Mouse (Mus musculus) hindbrain, embryonic 11.5 days (tissue): Measurements from ENCODE around the gene Slc46a3. TPM values are rescaled to one million over a fixed set of nuclear protein-coding genes. Genes with fewer than 3 reads are reported as not detected.
A peak's percentile ranks its signal among the peaks of the same experiment; 100 is the strongest.

Experiments
- ATAC-seq: fragments of 200-750 bp; cut with Nextera tagmentation; 2 replicates; pipeline ENCODE4 v1.8.0; 2017; ENCODE audit warnings: mild to moderate bottlenecking, moderate TSS enrichment, moderate library complexity; ENCODE audit not compliant: low FRiP score
- DNase-seq: peaks from one replicate; pipeline ENCODE4 v3.0.0-alpha.2; 2015; ENCODE audit warnings: low spot score
- H3K27ac ChIP-seq: fragments of 300-500 bp; sonication (generic); 2 replicates; pipeline ENCODE4 v1.5.1; 2014; ENCODE audit warnings: mild to moderate bottlenecking, low read depth, low read length
- H3K27me3 ChIP-seq: fragments of 300-500 bp; sonication (generic); 2 replicates; pipeline ENCODE4 v1.6.1; 2014; ENCODE audit warnings: mild to moderate bottlenecking, low read length, moderate library complexity, mixed read lengths; ENCODE audit not compliant: control insufficient read depth, insufficient read depth
- H3K36me3 ChIP-seq: fragments of 300-500 bp; sonication (generic); 2 replicates; pipeline ENCODE4 v1.6.1; 2014; ENCODE audit warnings: mild to moderate bottlenecking, low read length, moderate library complexity, mixed read lengths; ENCODE audit not compliant: control insufficient read depth, insufficient read depth
- H3K4me1 ChIP-seq: fragments of 300-500 bp; sonication (generic); replicated peaks from 2 replicates; pipeline ENCODE4 v1.6.1; 2014; ENCODE audit warnings: low read length, mixed read lengths; ENCODE audit not compliant: control insufficient read depth, insufficient read depth
- H3K4me2 ChIP-seq: fragments of 300-500 bp; sonication (generic); replicated peaks from 2 replicates; pipeline ENCODE4 v1.6.1; 2014; ENCODE audit warnings: mild to moderate bottlenecking, low read depth, low read length
- H3K4me3 ChIP-seq: fragments of 300-500 bp; sonication (generic); 2 replicates; pipeline ENCODE4 v1.5.1; 2014; ENCODE audit warnings: low read depth, low read length
- H3K9ac ChIP-seq: fragments of 300-500 bp; sonication (generic); 2 replicates; pipeline ENCODE4 v1.6.1; 2014; ENCODE audit warnings: low read depth, low read length
- H3K9me3 ChIP-seq: fragments of 300-500 bp; sonication (generic); 2 replicates; pipeline ENCODE4 v1.6.1; 2016; ENCODE audit warnings: low read length; ENCODE audit not compliant: control insufficient read depth
- WGBS: fragments of 180-500 bp; shearing (Covaris S2); extraction: QIAGEN DNeasy Blood & Tissue Kit; methylation state at CpG from one replicate; pipeline ENCODE4 v1.1.7; 2014; 5-methylcytosine and 5-hydroxymethylcytosine counted together
- polyA plus RNA-seq: library from polyadenylated mRNA; unstranded; fragments of >200 nt; fragmentation: Nextera tagmentation; extraction: Ambion mirVana; gene quantifications from 2 replicates; pipeline ENCODE4 v1.2.1, GENCODE M21; 2014

Slc46a3 gene
- polyA plus RNA-seq: 3.9 and 4.1 TPM in 2 replicates

DNA sequence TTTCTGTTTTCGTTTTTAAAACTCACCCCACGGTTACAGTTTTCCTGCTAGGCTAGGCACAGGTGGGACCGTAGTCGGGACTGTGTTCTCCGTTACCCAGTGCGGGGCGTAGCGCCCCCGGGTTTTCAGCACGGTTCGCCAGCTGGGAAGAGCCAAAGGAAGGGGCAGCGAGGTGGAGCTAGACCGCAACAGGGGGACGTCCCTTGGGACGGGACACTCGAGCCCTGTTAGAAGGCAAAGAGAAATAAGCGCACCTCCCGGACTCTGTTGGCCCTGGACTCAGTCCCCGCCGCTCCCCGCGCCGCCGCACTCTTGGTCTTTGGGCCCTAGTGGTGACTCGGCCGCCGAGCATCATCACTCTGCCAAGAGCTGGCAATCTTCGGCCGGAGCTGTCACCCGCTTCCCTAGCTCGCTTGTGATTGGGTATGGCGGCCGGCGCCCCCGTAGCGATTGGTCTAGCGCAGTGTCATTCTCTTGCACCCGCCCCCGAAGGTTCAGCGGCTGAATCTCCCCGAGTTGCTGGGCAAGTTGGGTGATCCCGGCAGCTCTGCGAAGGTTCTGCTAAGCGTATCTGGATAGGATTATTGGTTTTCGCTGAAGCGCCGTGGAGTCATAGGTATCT lies at the start of gene Slc46a3:
Slc46a3 (minus strand) TSS at position 361 of the 622 bp plus-strand sequence.
- DNase-seq (peak; percentile 96), ATAC-seq (peak; percentile 99)
- Histone ChIP-seq H3K36me3 (no peaks in the 10 kb centered on the region), H3K4me3 (peak within 1 kb of the TSS; percentile 55), H3K4me2 (peak within 1 kb of the TSS; percentile 65), H3K4me1 (no peaks in the 10 kb centered on the region; the same call in 1 of the 2 replicates), H3K27me3 (no peaks in the 10 kb centered on the region), H3K9me3 (no peaks in the 10 kb centered on the region), H3K9ac (peak within 1 kb of the TSS; percentile 52), H3K27ac (no peak within 1 kb of the TSS)
- 0% methylated on average over 47 of the region's 47 CpGs for WGBS

DNA sequence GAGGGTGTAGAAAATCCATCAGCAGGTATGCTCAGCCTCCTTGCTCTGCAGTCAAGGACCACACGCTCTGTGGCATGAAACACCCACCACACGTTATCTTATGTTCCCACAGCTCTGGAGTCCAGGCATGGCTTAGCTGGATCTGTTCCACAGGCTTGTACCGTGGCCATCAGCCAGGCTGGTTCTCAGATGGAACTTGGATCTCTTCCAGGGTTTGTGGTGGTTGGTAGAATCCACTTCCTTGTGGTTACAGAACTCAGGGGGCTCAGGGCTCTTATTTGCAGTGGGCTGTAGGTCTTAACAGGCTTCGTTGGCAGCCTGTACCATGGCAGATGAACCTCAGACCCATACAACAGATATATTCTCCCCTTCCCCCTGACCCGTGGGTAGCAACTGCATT lies 44.6 kb upstream of the Slc46a3 start:
- DNase-seq (no peak), ATAC-seq (no peak)
- H3K27me3 ChIP-seq: no peaks in the 10 kb centered on the region
- H3K9me3 ChIP-seq: no peaks in the 10 kb centered on the region
- WGBS: 85% methylated on average over 5 of the region's 5 CpGs
- H3K4me3 ChIP-seq: no peak overlapping the region
- no peaks in the 10 kb centered on the region for H3K36me3 ChIP-seq
- H3K9ac ChIP-seq: no peak overlapping the region
- H3K27ac ChIP-seq: no peak overlapping the region
- H3K4me2 ChIP-seq: no peak overlapping the region
- H3K4me1 ChIP-seq: no peaks in the 10 kb centered on the region

- ATAC-seq (no peak), DNase-seq (no peak)
- Histone ChIP-seq H3K4me2 (no peak overlapping the region), H3K4me3 (no peak overlapping the region), H3K27ac (no peak overlapping the region), H3K27me3 (no peaks in the 10 kb centered on the region), H3K9ac (no peak overlapping the region), H3K36me3 (no peaks in the 10 kb centered on the region), H3K4me1 (no peaks in the 10 kb centered on the region), H3K9me3 (no peaks in the 10 kb centered on the region)
- WGBS: 90% methylated on average over 13 of the region's 13 CpGs
Observed at GRCm38 (mm10) chr5:147935096-147935495, 40.5 kb upstream of the Slc46a3 start.

GRCm38 (mm10) chr5:147928668-147929497 lies 34.3 kb upstream of the Slc46a3 start:
- WGBS: 77% methylated on average over 7 of the region's 7 CpGs
- H3K9ac ChIP-seq: no peak overlapping the region
- no peaks in the 10 kb centered on the region for H3K27me3 ChIP-seq

GRCm38 (mm10) chr5:147925935-147926604 lies 31.5 kb upstream of the Slc46a3 start:
- Histone ChIP-seq H3K9ac (no peak overlapping the region), H3K27ac (no peak overlapping the region), H3K36me3 (no peaks in the 10 kb centered on the region), H3K9me3 (no peaks in the 10 kb centered on the region), H3K4me2 (no peak overlapping the region), H3K4me1 (no peaks in the 10 kb centered on the region), H3K27me3 (no peaks in the 10 kb centered on the region), H3K4me3 (no peak overlapping the region)
- ATAC-seq (no peak), DNase-seq (peak; percentile 52)
- WGBS: 67% methylated on average over 15 of the region's 15 CpGs

More at GRCm38 (mm10) chr5:147928668-147929497, 34.3 kb upstream of the Slc46a3 start:
- ATAC-seq (no peak), DNase-seq (no peak)
- no peak overlapping the region for H3K4me3 ChIP-seq
- H3K9me3 ChIP-seq: no peaks in the 10 kb centered on the region
- no peaks in the 10 kb centered on the region for H3K36me3 ChIP-seq
- H3K27ac ChIP-seq: no peak overlapping the region
- H3K4me2 ChIP-seq: no peak overlapping the region
- H3K4me1 ChIP-seq: no peaks in the 10 kb centered on the region

DNA sequence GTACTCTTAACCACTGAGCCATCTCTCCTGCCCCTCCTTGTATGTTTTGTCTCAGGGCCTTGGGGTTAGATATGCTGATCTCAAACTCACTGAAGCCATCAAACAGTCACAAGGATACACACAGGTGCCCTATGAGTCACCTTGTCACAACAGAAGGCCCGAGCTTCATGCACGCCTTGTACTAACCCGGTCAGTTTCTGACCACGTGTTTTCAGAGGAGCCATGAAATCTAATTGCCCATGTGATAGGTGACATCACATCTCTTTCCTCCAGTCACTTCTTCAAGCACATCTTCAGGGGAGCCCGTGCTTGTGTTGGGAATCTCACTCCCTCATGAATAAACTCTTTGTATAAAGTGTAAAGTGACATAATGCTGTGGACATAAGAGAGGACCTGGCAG lies 30.0 kb upstream of the Slc46a3 start:
- H3K36me3 ChIP-seq: no peaks in the 10 kb centered on the region
- H3K27me3 ChIP-seq: no peaks in the 10 kb centered on the region
- DNase-seq: no peak
- no peak overlapping the region for H3K4me3 ChIP-seq
- no peak overlapping the region for H3K9ac ChIP-seq
- no peak overlapping the region for H3K4me2 ChIP-seq
- no peaks in the 10 kb centered on the region for H3K4me1 ChIP-seq
- H3K27ac ChIP-seq: no peak overlapping the region
- H3K9me3 ChIP-seq: no peaks in the 10 kb centered on the region
- WGBS: 79% methylated on average over 5 of the region's 5 CpGs
- no peak for ATAC-seq

GRCm38 (mm10) chr5:147918044-147918846 lies 23.6 kb upstream of the Slc46a3 start:
- no peak for DNase-seq
- Histone ChIP-seq H3K4me2 (no peak overlapping the region), H3K36me3 (no peaks in the 10 kb centered on the region), H3K9me3 (no peaks in the 10 kb centered on the region), H3K9ac (no peak overlapping the region), H3K4me1 (no peaks in the 10 kb centered on the region), H3K27ac (no peak overlapping the region), H3K4me3 (no peak overlapping the region), H3K27me3 (no peaks in the 10 kb centered on the region)
- no peak for ATAC-seq
- WGBS: 80% methylated on average over 17 of the region's 17 CpGs

DNA sequence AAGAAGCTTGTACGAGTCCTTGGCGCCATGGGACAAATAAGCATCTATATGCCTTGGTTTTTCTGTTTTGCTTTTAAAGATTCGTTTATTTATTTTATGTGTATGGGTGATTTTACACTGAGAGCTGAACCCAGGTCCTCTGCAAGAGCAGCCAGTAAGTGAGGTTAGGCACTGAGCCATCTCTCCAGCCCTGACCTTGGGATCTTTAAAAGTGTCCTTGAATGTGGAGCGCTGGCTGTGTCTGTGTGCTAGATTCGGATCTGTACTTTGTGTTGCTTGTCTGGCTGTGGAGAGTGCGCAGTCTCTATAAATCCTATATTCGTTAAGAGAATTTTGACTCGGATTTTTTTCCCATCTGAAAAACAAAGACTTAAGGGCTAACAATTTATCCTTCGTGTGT lies 21.6 kb upstream of the Slc46a3 start:
- no peaks in the 10 kb centered on the region for H3K36me3 ChIP-seq
- no peak overlapping the region for H3K9ac ChIP-seq
- no peak overlapping the region for H3K4me3 ChIP-seq
- no peak for ATAC-seq
- H3K4me1 ChIP-seq: no peaks in the 10 kb centered on the region
- 91% methylated on average over 9 of the region's 9 CpGs for WGBS
- no peak for DNase-seq
- H3K27me3 ChIP-seq: no peaks in the 10 kb centered on the region
- no peaks in the 10 kb centered on the region for H3K9me3 ChIP-seq
- no peak overlapping the region for H3K27ac ChIP-seq
- H3K4me2 ChIP-seq: no peak overlapping the region
